Mouse (Mus musculus) cortical plate, adult 2 months (tissue): ENCODE results near the gene Ano8.

Experiments
- CTCF ChIP-seq: fragments of 200-500 bp; IDR thresholded peaks from 2 replicates; pipeline ENCODE4 v1.5.1; 2011; ENCODE audit warnings: mild to moderate bottlenecking, control low read depth, low read length; ENCODE audit not compliant: insufficient read depth; ENCODE audit errors: extremely low read depth
- POLR2A ChIP-seq: fragments of 200-500 bp; IDR thresholded peaks from 2 replicates; pipeline ENCODE4 v1.6.1; 2011; ENCODE audit warnings: mild to moderate bottlenecking, low read length, control low read depth; ENCODE audit not compliant: insufficient read depth; ENCODE audit errors: extremely low read depth

- TF ChIP-seq CTCF (no peak), POLR2A (no peak)
Observed at GRCm38 (mm10) chr8:71483932-71484331, 1.8 kb downstream of the Ano8 start.
